Mouse (Mus musculus) megakaryocyte, embryonic 14.5 days (primary cell): Measurements from ENCODE around the gene Ptges2.

Source experiments
- FLI1 ChIP-seq: IDR thresholded peaks from 2 replicates; pipeline ENCODE4 v1.6.1; 2012; ENCODE audit warnings: low read length, inconsistent platforms, mixed read lengths
- GATA1 ChIP-seq: IDR thresholded peaks from 3 replicates; pipeline ENCODE4 v1.6.1; 2012; ENCODE audit warnings: mixed read lengths, low read length, inconsistent platforms, borderline replicate concordance

DNA sequence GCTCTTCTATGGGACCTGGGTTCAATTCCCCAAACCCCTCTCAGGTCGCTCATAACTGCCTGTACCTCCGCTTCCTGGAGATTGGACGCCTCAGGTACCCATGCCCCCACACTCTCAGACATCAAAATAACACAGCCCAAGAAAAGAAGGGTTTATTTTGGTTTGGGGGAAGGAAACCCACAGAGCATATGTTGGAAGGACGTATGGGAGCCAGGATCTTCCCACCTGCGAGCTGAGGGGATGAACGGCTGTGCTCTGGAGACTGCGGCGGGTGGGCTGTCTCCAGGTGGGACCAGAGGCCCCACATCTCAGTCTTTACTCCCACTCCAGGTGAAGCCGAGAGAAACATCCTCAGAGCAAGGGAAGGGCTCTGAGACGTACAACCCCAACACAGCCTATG, 18.7 kb upstream of the Ptges2 start:
- TF ChIP-seq GATA1 (no peak), FLI1 (no peak)
